Mouse (Mus musculus): Measurements from ENCODE around the gene Defb36. TPM values are rescaled to one million over a fixed set of nuclear protein-coding genes. Genes with fewer than 3 reads are reported as not detected.

Gene Defb36
- polyA plus RNA-seq (2014; fragmentation: Nextera tagmentation; extraction: Ambion mirVana): not detected in 2 replicates

DNA sequence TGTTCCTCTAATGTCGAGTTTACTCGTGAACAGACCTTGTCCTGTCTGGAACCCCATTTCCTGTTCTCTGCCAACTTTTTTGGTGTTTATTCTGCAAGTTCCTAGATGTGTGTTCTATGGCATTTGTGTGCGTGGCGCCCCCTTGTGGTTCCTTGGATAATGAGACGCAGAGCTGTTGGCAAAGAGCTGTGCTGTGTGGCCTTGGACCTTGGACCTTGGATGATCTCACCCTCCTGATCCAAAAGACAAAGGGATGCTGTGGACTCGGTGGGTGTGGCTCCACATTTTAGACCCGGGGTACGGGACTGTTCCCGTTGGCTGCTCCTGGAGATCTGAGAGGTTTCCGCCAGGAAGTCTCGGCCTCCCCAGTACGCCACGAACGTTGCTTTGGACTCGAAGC is at the start of gene Defb36:
Gene Defb36, plus strand, starts transcription at position 271 of the 400 bp plus-strand sequence.
- H3K27me3 ChIP-seq (ENCODE audit: control insufficient read depth, insufficient read depth, low read length): no peaks in the 10 kb centered on the region
- H3K27ac ChIP-seq: no peak within 1 kb of the TSS
- H3K9me3 ChIP-seq (ENCODE audit: control insufficient read depth, low read length): no peaks in the 10 kb centered on the region
- ATAC-seq (ENCODE audit: low FRiP score): no peak
- 86% methylated on average over 15 of the region's 15 CpGs for WGBS
- no peak within 1 kb of the TSS for H3K4me3 ChIP-seq (replicated peaks; ENCODE audit: low read length)
- DNase-seq (ENCODE audit: low spot score): no peak
- no peak within 1 kb of the TSS for H3K9ac ChIP-seq
- no peak within 1 kb of the TSS for H3K4me2 ChIP-seq (replicated peaks)
- H3K4me1 ChIP-seq (replicated peaks; ENCODE audit: control insufficient read depth, insufficient read depth, low read length): no peaks in the 10 kb centered on the region
- H3K36me3 ChIP-seq (replicated peaks; ENCODE audit: control insufficient read depth, insufficient read depth): no peaks in the 10 kb centered on the region

DNA sequence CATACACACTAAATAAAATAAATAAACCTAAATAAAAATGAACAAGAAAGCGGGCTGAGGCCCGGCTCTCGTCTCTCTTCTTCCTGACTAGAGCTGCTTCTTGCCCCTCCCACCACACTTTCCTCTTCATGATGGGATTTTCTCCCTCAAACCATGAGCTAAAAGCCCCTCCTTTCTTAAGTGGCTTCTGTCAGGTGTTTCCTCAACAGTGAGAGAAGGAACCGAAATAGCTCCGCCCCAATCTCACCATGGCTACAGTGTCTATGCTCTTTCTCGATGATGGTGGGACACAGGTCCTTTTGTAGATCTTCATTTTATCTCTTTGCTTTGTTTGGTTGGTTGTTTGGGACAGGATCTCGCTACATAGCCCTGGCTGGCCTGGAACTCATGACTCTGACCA is 47.5 kb upstream of the Defb36 start:
- Histone ChIP-seq H3K4me1 (replicated peaks; ENCODE audit: control insufficient read depth, insufficient read depth, low read length) (0 out of 2 replicates have a peak, but pooled peaks cover 4% of the 10 kb centered on the region), H3K9ac (no peak overlapping the region), H3K4me3 (replicated peaks; ENCODE audit: low read length) (no peak overlapping the region), H3K9me3 (ENCODE audit: control insufficient read depth, low read length) (no peaks in the 10 kb centered on the region), H3K36me3 (replicated peaks; ENCODE audit: control insufficient read depth, insufficient read depth) (no peaks in the 10 kb centered on the region), H3K27ac (no peak overlapping the region), H3K4me2 (replicated peaks) (no peak overlapping the region), H3K27me3 (ENCODE audit: control insufficient read depth, insufficient read depth, low read length) (no peaks in the 10 kb centered on the region)
- 91% methylated on average over 7 of the region's 7 CpGs for WGBS
- ATAC-seq (ENCODE audit: low FRiP score) (no peak), DNase-seq (ENCODE audit: low spot score) (no peak)

GRCm38 (mm10) chr2:152569038-152569437 is 35.1 kb upstream of the Defb36 start, which contains the start of gene Gm17416:
Gene Gm17416 (plus strand): TSS chr2:152569338.
- no peak for ATAC-seq (ENCODE audit: low FRiP score)
- H3K27ac ChIP-seq: no peak within 1 kb of the TSS
- H3K9ac ChIP-seq: no peak within 1 kb of the TSS
- 87% methylated on average over 5 of the region's 5 CpGs for WGBS
- no peaks in the 10 kb centered on the region for H3K36me3 ChIP-seq (replicated peaks; ENCODE audit: control insufficient read depth, insufficient read depth)
- no peak within 1 kb of the TSS for H3K4me3 ChIP-seq (replicated peaks; ENCODE audit: low read length)
- no peaks in the 10 kb centered on the region for H3K4me1 ChIP-seq (replicated peaks; ENCODE audit: control insufficient read depth, insufficient read depth, low read length)
- H3K9me3 ChIP-seq (ENCODE audit: control insufficient read depth, low read length): no peaks in the 10 kb centered on the region
- H3K4me2 ChIP-seq (replicated peaks): no peak within 1 kb of the TSS
- no peaks in the 10 kb centered on the region for H3K27me3 ChIP-seq (ENCODE audit: control insufficient read depth, insufficient read depth, low read length)
- no peak for DNase-seq (ENCODE audit: low spot score)

DNA sequence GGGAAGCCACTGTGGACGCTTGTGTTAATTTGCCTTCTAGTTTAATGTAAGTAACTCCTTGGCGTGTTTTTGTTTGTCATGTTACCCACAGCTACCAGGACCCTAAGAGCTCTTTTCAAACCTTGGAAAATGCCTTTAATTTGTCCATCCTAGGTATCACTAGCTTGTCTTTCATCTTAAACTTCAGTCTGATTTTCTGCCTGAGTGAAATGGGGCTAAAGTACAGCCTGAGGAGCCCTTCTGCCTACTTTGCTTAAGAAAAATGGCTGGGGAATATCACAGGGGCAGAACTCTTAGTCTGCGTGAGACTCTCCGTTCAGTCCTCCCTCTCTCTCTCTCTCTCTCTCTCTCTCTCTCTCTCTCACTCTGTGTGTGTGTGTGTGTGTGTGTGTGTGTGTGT is 34.2 kb upstream of the Defb36 start:
- Histone ChIP-seq H3K27me3 (ENCODE audit: control insufficient read depth, insufficient read depth, low read length) (no peaks in the 10 kb centered on the region), H3K9ac (no peak overlapping the region)

GRCm38 (mm10) chr2:152570313-152570712 is 33.8 kb upstream of the Defb36 start:
- H3K36me3 ChIP-seq (replicated peaks; ENCODE audit: control insufficient read depth, insufficient read depth): no peaks in the 10 kb centered on the region
- no peak overlapping the region for H3K27ac ChIP-seq
- H3K4me3 ChIP-seq (replicated peaks; ENCODE audit: low read length): no peak overlapping the region
- H3K9me3 ChIP-seq (ENCODE audit: control insufficient read depth, low read length): no peaks in the 10 kb centered on the region
- WGBS: 85% methylated on average over 6 of the region's 6 CpGs
- no peaks in the 10 kb centered on the region for H3K27me3 ChIP-seq (ENCODE audit: control insufficient read depth, insufficient read depth, low read length)
- H3K4me2 ChIP-seq (replicated peaks): no peak overlapping the region
- no peak for DNase-seq (ENCODE audit: low spot score)
- H3K9ac ChIP-seq: no peak overlapping the region
- no peak for ATAC-seq (ENCODE audit: low FRiP score)
- no peaks in the 10 kb centered on the region for H3K4me1 ChIP-seq (replicated peaks; ENCODE audit: control insufficient read depth, insufficient read depth, low read length)

More for the DNA sequence above, 34.2 kb upstream of the Defb36 start:
- Histone ChIP-seq H3K4me3 (replicated peaks; ENCODE audit: low read length) (no peak overlapping the region), H3K9me3 (ENCODE audit: control insufficient read depth, low read length) (no peaks in the 10 kb centered on the region), H3K4me2 (replicated peaks) (no peak overlapping the region), H3K36me3 (replicated peaks; ENCODE audit: control insufficient read depth, insufficient read depth) (no peaks in the 10 kb centered on the region), H3K27ac (no peak overlapping the region), H3K4me1 (replicated peaks; ENCODE audit: control insufficient read depth, insufficient read depth, low read length) (no peaks in the 10 kb centered on the region)
- ATAC-seq (ENCODE audit: low FRiP score): no peak
- WGBS: 90% methylated on average over 4 of the region's 4 CpGs
- no peak for DNase-seq (ENCODE audit: low spot score)

DNA sequence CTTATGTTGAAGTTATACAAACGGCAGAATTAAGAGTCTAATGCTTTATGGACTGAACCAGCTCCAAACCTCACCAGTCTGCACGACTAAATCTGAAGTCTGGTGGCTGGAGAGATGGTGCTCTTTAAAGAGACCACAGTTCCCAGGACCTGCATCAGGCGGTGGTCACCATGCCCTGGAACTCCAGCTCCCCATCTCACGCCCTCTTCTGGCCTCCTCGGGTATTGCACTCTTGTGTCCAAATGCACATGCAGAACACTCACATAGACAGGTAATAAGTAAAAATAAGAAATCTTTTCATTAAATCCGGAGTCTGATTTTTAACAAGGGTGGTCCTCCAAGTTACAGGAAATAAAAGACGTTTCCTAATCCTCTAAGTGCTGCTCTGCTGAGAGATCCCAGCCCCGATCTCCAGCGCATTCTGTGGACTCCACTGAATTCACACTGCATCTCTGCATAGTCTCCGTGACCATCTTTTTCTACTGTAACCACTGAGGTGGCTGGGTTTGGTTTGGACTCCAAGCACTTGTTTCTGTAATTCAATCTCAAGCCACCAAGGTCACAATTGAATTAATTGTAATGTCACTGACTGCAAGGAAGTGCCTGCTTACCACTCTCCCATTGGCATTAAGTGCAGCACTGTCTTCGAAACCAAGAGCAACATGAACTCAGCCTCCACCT is 31.9 kb upstream of the Defb36 start, which contains the start of gene Defb21:
Gene Defb21, plus strand, starts transcription at position 631 of the 681 bp plus-strand sequence.
- H3K9me3 ChIP-seq (ENCODE audit: control insufficient read depth, low read length): no peaks in the 10 kb centered on the region
- no peaks in the 10 kb centered on the region for H3K4me1 ChIP-seq (replicated peaks; ENCODE audit: control insufficient read depth, insufficient read depth, low read length)
- no peaks in the 10 kb centered on the region for H3K36me3 ChIP-seq (replicated peaks; ENCODE audit: control insufficient read depth, insufficient read depth)
- no peak within 1 kb of the TSS for H3K4me3 ChIP-seq (replicated peaks; ENCODE audit: low read length)
- DNase-seq (ENCODE audit: low spot score) (no peak), ATAC-seq (ENCODE audit: low FRiP score) (no peak)
- H3K27me3 ChIP-seq (ENCODE audit: control insufficient read depth, insufficient read depth, low read length): no peaks in the 10 kb centered on the region
- no peak within 1 kb of the TSS for H3K9ac ChIP-seq
- WGBS: 63% methylated on average over 11 of the region's 11 CpGs
- H3K4me2 ChIP-seq (replicated peaks): no peak within 1 kb of the TSS
- H3K27ac ChIP-seq: no peak within 1 kb of the TSS

GRCm38 (mm10) chr2:152573484-152573883 is 30.6 kb upstream of the Defb36 start:
- WGBS: 85% methylated on average over 8 of the region's 8 CpGs
- no peak overlapping the region for H3K27ac ChIP-seq
- H3K36me3 ChIP-seq (replicated peaks; ENCODE audit: control insufficient read depth, insufficient read depth): no peaks in the 10 kb centered on the region
- ATAC-seq (ENCODE audit: low FRiP score) (no peak), DNase-seq (ENCODE audit: low spot score) (no peak)
- H3K4me2 ChIP-seq (replicated peaks): no peak overlapping the region
- H3K4me3 ChIP-seq (replicated peaks; ENCODE audit: low read length): no peak overlapping the region
- no peaks in the 10 kb centered on the region for H3K27me3 ChIP-seq (ENCODE audit: control insufficient read depth, insufficient read depth, low read length)
- no peaks in the 10 kb centered on the region for H3K9me3 ChIP-seq (ENCODE audit: control insufficient read depth, low read length)
- H3K9ac ChIP-seq: no peak overlapping the region
- H3K4me1 ChIP-seq (replicated peaks; ENCODE audit: control insufficient read depth, insufficient read depth, low read length): no peaks in the 10 kb centered on the region

DNA sequence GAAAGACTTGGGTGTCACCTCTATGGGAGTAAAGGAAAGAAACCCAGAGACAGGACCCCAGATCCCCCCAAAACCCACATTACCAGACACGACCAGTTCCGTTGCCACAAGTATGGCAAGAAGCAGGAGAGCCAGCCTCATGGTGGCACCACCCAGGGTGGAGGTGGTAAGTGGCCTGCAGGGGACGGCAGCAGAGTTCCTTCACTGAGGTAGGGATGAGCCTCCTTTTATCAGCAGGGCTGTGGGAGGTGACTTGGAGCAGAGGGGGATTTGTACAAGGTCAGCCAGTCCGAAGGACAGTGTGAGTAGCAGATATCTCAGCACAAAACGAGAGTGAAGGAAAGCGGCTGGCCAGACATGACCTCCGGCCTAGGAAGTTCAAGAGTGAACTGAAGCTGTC is 24.0 kb upstream of the Defb36 start, which contains the start of gene Defb19:
Gene Defb19, minus strand, starts transcription at position 206 of the 400 bp plus-strand sequence.
- 72% methylated on average over 7 of the region's 7 CpGs for WGBS
- no peak for ATAC-seq (ENCODE audit: low FRiP score)
- DNase-seq (ENCODE audit: low spot score): no peak

DNA sequence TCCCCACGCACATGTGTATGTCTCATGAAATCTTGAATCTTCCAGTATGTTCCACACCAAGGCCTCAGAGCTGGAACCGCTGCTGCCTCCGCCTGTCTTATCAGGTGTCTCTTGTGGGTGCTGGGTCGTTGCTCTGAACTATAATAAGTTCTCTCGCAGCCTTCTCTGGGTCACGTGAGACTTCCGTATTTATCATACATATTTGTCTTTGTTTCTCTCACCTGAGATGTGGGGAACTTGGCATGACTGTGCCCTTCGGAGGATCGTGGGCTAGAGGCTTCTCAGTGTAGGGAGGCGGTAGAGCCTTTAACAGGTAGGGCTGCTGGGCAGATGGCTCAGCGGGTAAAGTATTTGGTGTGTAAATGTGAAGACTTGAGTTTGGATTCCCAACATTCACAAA is 23.5 kb upstream of the Defb36 start:
- no peaks in the 10 kb centered on the region for H3K27me3 ChIP-seq (ENCODE audit: control insufficient read depth, insufficient read depth, low read length)
- 92% methylated on average over 11 of the region's 11 CpGs for WGBS
- no peak overlapping the region for H3K9ac ChIP-seq
- no peak overlapping the region for H3K4me2 ChIP-seq (replicated peaks)
- ATAC-seq (ENCODE audit: low FRiP score) (no peak), DNase-seq (ENCODE audit: low spot score) (no peak)
- H3K27ac ChIP-seq: no peak overlapping the region
- no peaks in the 10 kb centered on the region for H3K9me3 ChIP-seq (ENCODE audit: control insufficient read depth, low read length)
- no peaks in the 10 kb centered on the region for H3K36me3 ChIP-seq (replicated peaks; ENCODE audit: control insufficient read depth, insufficient read depth)
- H3K4me3 ChIP-seq (replicated peaks; ENCODE audit: low read length): no peak overlapping the region
- no peaks in the 10 kb centered on the region for H3K4me1 ChIP-seq (replicated peaks; ENCODE audit: control insufficient read depth, insufficient read depth, low read length)

More for the DNA sequence above, 24.0 kb upstream of the Defb36 start, which contains the start of gene Defb19:
- Histone ChIP-seq H3K27ac (no peak within 1 kb of the TSS), H3K9ac (no peak within 1 kb of the TSS), H3K36me3 (replicated peaks; ENCODE audit: control insufficient read depth, insufficient read depth) (no peaks in the 10 kb centered on the region), H3K4me1 (replicated peaks; ENCODE audit: control insufficient read depth, insufficient read depth, low read length) (no peaks in the 10 kb centered on the region), H3K4me2 (replicated peaks) (no peak within 1 kb of the TSS), H3K27me3 (ENCODE audit: control insufficient read depth, insufficient read depth, low read length) (no peaks in the 10 kb centered on the region), H3K4me3 (replicated peaks; ENCODE audit: low read length) (no peak within 1 kb of the TSS), H3K9me3 (ENCODE audit: control insufficient read depth, low read length) (no peaks in the 10 kb centered on the region)
